In genomic region chr16:58726680-58727476, GRCm38 (mm10) we compare ENCODE assay signal across 8 mouse cellular contexts. TPM values are rescaled to one million over a fixed set of nuclear protein-coding genes. Genes with fewer than 3 reads are reported as not detected.
DNase-seq lines count a peak whose midpoint lies in the region; ATAC-seq and TF ChIP-seq lines count a peak whose summit lies in the region.

No protein-coding gene starts in this region.

- H3K4me3 ChIP-seq in kidney, postnatal 0 days (replicated peaks; ENCODE audit: low read depth, low read length): peak overlapping the region; percentile 84
- peak overlapping the region; percentile 84; the same call in 1 of the 2 replicates for H3K4me3 ChIP-seq in hindbrain, embryonic 16.5 days (ENCODE audit: low read length)
- H3K4me3 ChIP-seq in midbrain, embryonic 15.5 days: no peak overlapping the region

- no peak for TF ChIP-seq CTCF in kidney, postnatal 0 days (IDR thresholded peaks at IDR 0.05; ENCODE audit: low read depth)

- peaks cover 18% of the 10 kb centered on the region for H3K36me3 ChIP-seq in kidney, postnatal 0 days (ENCODE audit: insufficient read depth, low read length)
- peaks cover 14% of the 10 kb centered on the region for H3K36me3 ChIP-seq in hindbrain, embryonic 16.5 days (ENCODE audit: control insufficient read depth, insufficient read depth, low read length)
- H3K36me3 ChIP-seq in midbrain, embryonic 15.5 days (replicated peaks): peaks cover 11% of the 10 kb centered on the region; the same call in 1 of the 2 replicates

- peak; percentile 45 for DNase-seq in cerebellum, adult 9-10 months
- no peak for DNase-seq in kidney, postnatal 0 days (ENCODE audit: low spot score)
- no peak for DNase-seq in kidney, postnatal 14 days
- no peak for DNase-seq in embryo, embryonic 11 days
- DNase-seq in retina, embryonic 14.5 days (ENCODE audit: low spot score): no peak

- 78% methylated on average over 11 of the region's 11 CpGs for WGBS in kidney, postnatal 0 days
- 83% methylated on average over 11 of the region's 11 CpGs for WGBS in hindbrain, embryonic 16.5 days
- 77% methylated on average over 11 of the region's 11 CpGs for WGBS in midbrain, embryonic 15.5 days

- H3K4me1 ChIP-seq in kidney, postnatal 0 days (replicated peaks; ENCODE audit: insufficient read depth, low read length): no peaks in the 10 kb centered on the region
- H3K4me1 ChIP-seq in hindbrain, embryonic 16.5 days (ENCODE audit: control insufficient read depth, insufficient read depth, low read depth, low read length): peaks cover 8% of the 10 kb centered on the region
- H3K4me1 ChIP-seq in midbrain, embryonic 15.5 days: peaks cover 15% of the 10 kb centered on the region

- peak overlapping the region; percentile 78 for H3K4me2 ChIP-seq in kidney, postnatal 0 days (ENCODE audit: low read length)
- peak overlapping the region; percentile 64 for H3K4me2 ChIP-seq in hindbrain, embryonic 16.5 days (ENCODE audit: low read length)
- H3K4me2 ChIP-seq in midbrain, embryonic 15.5 days: peak overlapping the region; percentile 51; the same call in 1 of the 2 replicates

- H3K9ac ChIP-seq in kidney, postnatal 0 days (ENCODE audit: low read depth, low read length): no peak overlapping the region
- H3K9ac ChIP-seq in hindbrain, embryonic 16.5 days (ENCODE audit: low read depth, low read length): no peak overlapping the region
- no peak overlapping the region for H3K9ac ChIP-seq in midbrain, embryonic 15.5 days

- no peaks in the 10 kb centered on the region for H3K9me3 ChIP-seq in kidney, postnatal 0 days (replicated peaks; ENCODE audit: low read length)
- no peaks in the 10 kb centered on the region for H3K9me3 ChIP-seq in hindbrain, embryonic 16.5 days (ENCODE audit: control insufficient read depth, low read length)
- H3K9me3 ChIP-seq in midbrain, embryonic 15.5 days: no peaks in the 10 kb centered on the region

- no peak for ATAC-seq in cerebellum, adult (ENCODE audit: insufficient number of reproducible peaks, low FRiP score, low TSS enrichment)
- ATAC-seq in kidney, postnatal 0 days (replicated peaks; ENCODE audit: low FRiP score, low read depth): no peak
- ATAC-seq in hindbrain, embryonic 16.5 days: no peak
- ATAC-seq in midbrain, embryonic 15.5 days (replicated peaks): no peak

- no peaks in the 10 kb centered on the region for H3K27me3 ChIP-seq in kidney, postnatal 0 days (ENCODE audit: insufficient read depth, low read length)
- H3K27me3 ChIP-seq in hindbrain, embryonic 16.5 days (replicated peaks; ENCODE audit: control insufficient read depth, insufficient read depth, low read length): no peaks in the 10 kb centered on the region
- no peaks in the 10 kb centered on the region for H3K27me3 ChIP-seq in midbrain, embryonic 15.5 days (replicated peaks)

- no peak overlapping the region for H3K27ac ChIP-seq in kidney, postnatal 0 days
- H3K27ac ChIP-seq in hindbrain, embryonic 16.5 days (ENCODE audit: low read depth, low read length): no peak overlapping the region
- no peak overlapping the region for H3K27ac ChIP-seq in midbrain, embryonic 15.5 days

RNA-seq across cellular contexts. Expression of gene Cldnd1, which starts 0.8 kb away (rescaled TPM):
- polyA plus RNA-seq in kidney, postnatal 0 days (2015; fragmentation: Nextera tagmentation; extraction: Ambion mirVana): 101 and 106 TPM in 2 replicates
- 157 and 169 TPM in 2 replicates for polyA plus RNA-seq in hindbrain, embryonic 16.5 days (2015; fragmentation: Nextera tagmentation; extraction: Ambion mirVana)
- 124 and 130 TPM in 2 replicates for polyA plus RNA-seq in midbrain, embryonic 15.5 days (2015; fragmentation: Nextera tagmentation; extraction: Ambion mirVana)

RNA-seq across cellular contexts. Expression of gene Gpr15, which starts 8.0 kb away (rescaled TPM):
- polyA plus RNA-seq in kidney, postnatal 0 days (2015; fragmentation: Nextera tagmentation; extraction: Ambion mirVana): not detected in 2 replicates
- 0.12 TPM in 1 of 2 replicates, not detected in the other for polyA plus RNA-seq in hindbrain, embryonic 16.5 days (2015; fragmentation: Nextera tagmentation; extraction: Ambion mirVana)
- polyA plus RNA-seq in midbrain, embryonic 15.5 days (2015; fragmentation: Nextera tagmentation; extraction: Ambion mirVana): 0.13 TPM in 1 of 2 replicates, not detected in the other

RNA-seq across cellular contexts. Expression of gene Olfr172, which starts 36.1 kb away (rescaled TPM):
- polyA plus RNA-seq in kidney, postnatal 0 days (2015; fragmentation: Nextera tagmentation; extraction: Ambion mirVana): not detected in 2 replicates
- polyA plus RNA-seq in hindbrain, embryonic 16.5 days (2015; fragmentation: Nextera tagmentation; extraction: Ambion mirVana): not detected in 2 replicates
- not detected in 2 replicates for polyA plus RNA-seq in midbrain, embryonic 15.5 days (2015; fragmentation: Nextera tagmentation; extraction: Ambion mirVana)

RNA-seq across cellular contexts. Expression of gene Cpox, which starts 56.8 kb away (rescaled TPM):
- polyA plus RNA-seq in kidney, postnatal 0 days (2015; fragmentation: Nextera tagmentation; extraction: Ambion mirVana): 40.9 and 46.7 TPM in 2 replicates
- 14.5 and 16.3 TPM in 2 replicates for polyA plus RNA-seq in hindbrain, embryonic 16.5 days (2015; fragmentation: Nextera tagmentation; extraction: Ambion mirVana)
- polyA plus RNA-seq in midbrain, embryonic 15.5 days (2015; fragmentation: Nextera tagmentation; extraction: Ambion mirVana): 15.5 and 15.8 TPM in 2 replicates
